Mouse (Mus musculus) liver, adult 2 months (tissue): Measurements from ENCODE around the gene Dnah7c.

ENCODE experiments used
- CTCF ChIP-seq: fragments of 200-500 bp; IDR thresholded peaks from 2 replicates; pipeline ENCODE4 v1.5.1; 2011; ENCODE audit warnings: low read depth, low read length, control low read depth
- POLR2A ChIP-seq: fragments of 200-500 bp; IDR thresholded peaks from 2 replicates; pipeline ENCODE4 v1.6.1; 2011; ENCODE audit warnings: low read length, control low read depth; ENCODE audit not compliant: insufficient read depth; ENCODE audit errors: extremely low read depth

DNA sequence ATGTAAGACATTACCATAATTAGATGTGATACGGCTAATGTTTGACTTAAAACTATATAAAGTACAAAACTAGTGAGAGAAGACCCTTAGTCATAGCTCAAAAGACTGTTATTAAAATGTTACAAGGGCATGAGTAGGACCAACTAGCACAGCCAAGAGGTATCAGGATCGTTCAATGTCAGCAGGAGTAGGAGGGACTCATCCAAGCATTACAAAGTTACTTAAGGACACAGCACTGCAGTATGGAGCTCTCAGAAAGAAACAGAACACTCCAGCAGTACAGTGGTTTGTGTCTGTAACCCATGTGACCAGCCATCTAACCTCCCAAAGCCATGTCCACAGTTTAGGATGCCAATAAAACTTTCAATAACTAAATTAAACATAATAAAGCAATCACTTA is 418.9 kb downstream of the Dnah7c start:
- TF ChIP-seq POLR2A (no peak), CTCF (no peak)
